Mouse (Mus musculus): ENCODE data around the gene Yae1d1.
"Not testable (repeated sequence)": the region's sequence is repeated elsewhere in the genome, so short reads cannot be mapped to it uniquely, and the experiment has no call there.

The Yae1d1 gene

DNA sequence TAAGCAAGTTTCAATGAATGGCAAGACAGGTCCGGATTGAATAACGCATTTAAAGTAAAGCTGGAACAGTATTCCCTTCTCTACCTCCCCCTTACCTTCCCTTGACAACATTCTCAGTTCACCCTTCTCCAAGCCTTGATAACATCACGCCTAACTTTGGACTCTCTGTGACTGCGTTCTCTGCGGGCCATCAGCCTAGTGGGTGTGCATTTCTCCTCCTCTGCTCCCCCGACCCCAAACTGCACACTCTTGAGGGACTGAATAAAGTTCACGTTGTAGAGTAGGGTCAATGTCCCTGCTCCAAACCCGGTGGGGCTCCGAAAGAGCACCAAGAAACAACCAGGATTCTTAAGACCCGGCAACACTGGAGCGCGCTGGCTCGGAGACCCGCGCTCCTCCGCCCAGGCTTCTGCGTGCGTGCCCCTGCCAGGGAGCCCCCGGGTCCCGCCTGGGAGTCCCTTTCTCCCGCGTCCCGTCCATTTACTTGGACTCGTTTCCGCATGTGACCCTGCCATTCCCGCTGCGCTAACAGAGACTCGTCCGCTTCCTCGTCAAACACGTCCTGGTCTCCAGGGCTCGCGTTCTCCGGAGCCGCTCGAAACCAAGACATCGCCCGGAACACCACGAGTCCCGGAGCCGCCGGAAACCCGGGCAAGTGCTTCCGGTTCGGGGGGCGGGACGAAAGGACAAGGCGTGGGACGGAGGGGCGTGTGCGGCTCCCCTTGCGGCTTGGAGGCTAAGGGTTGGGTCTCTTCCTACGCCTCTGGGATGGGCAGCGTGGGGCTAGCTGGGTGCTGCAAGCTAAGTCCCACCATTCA, at the start of gene Yae1d1:
Yae1d1 (minus strand) TSS at position 653 of the 818 bp plus-strand sequence.
- in situ Hi-C loops (cut with MboI, MseI), result loop anchor here (10.0 kb wide), 1 partner anchor 48 kb away; the partner anchor contains the start of gene Rala

DNA sequence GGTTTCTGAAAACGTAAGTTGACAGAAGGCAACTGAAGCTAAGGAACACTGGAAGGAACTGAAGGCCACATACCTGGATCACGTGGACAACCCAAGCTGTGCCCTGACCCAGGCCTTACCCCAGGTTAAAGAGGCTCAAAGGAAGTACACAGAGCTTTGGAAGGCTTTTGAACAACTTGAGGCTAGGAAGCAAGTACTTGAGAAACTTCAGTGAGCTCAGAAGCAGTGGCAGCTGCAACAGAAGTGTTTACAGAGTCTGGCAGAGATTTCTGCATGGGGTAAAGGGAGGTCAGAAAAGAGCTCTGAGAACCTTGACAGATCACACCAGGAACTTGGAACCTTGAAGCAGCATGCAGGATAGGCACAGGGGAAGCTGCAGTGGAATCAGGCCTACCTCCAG, 45.7 kb upstream of the Yae1d1 start:
- in situ Hi-C loops (cut with MboI, MseI), result no loop called here

DNA sequence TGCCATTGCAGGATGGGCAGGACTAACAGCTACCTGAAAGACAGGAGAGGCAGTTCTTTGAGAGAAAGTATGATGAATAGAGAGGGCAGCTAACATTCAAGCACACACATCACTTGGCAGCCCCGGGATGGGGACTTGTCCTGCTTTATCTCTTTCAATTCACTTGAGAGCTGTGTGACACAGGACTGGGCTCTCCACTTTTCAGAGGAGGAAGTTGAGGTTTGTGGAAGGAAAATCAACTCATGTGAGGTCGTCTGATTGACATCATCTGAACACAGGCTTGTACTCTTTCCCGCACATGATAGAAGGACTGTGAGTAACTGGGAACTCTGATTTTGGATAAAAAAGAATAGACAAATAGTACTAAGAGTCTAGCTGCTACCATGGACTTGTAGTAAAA, 23.5 kb upstream of the Yae1d1 start:
- in situ Hi-C loops (cut with MboI, MseI), result no loop called here

DNA sequence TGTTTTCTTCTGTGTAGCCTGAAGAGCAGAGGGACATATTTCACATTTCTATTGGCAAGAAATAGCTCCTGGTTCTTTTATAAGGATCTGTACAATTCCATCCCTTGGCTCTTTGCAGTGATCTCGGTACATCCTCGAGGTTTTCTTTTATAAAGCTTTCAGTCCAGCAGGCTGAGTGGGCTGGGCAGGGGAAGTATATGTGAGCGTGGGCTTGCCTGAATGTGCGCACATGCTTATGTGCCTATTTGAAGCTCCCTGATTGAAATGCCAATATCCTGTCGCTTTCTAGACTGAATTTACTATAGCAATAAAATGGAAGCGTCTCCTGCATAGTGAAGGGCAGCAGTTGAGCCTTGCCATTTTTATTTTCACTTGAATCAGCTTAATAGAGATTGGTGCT, 20.1 kb upstream of the Yae1d1 start:
- in situ Hi-C loops (cut with MboI, MseI), result no loop called here

DNA sequence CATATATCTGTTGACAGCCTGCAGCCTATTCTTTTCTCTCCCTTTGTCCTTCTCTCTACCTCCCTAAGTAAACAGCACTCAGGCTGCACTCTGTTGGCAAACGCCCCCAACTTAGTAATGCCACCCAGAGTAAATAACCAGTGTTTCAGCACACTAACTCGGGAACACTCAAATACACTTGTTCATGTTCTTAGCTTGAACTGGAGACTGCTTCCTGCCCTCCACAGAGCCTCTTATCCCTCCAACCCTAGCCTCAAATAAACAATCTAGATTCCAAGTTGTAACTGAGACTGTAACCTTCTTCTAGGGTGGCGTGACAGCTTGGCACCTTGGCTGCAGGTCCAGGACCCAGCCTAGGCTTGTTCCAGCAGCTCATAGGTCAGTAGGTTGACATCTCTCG, 17.9 kb upstream of the Yae1d1 start:
- in situ Hi-C loops (cut with MboI, MseI), result no loop called here

DNA sequence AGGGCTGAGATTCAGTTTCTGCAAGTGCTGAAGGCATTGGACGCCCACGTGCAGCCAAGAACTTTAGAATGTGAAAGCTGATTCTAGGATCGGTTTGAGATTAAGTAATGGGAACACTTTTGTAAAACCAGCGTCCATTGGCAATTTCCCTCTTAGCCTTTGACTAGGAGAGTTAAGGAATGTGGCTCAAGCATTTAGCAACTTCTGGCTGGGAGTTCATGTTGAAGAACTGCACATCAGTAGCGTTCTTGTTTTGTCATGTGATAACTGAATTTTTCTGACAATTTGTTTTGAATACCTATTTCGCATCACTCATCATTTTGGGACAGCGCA, 332 bp upstream of the Yae1d1 start:
- in situ Hi-C loops (cut with MboI, MseI), result loop anchor here (10.0 kb wide), 1 partner anchor 49 kb away; the partner anchor contains the start of gene Rala

DNA sequence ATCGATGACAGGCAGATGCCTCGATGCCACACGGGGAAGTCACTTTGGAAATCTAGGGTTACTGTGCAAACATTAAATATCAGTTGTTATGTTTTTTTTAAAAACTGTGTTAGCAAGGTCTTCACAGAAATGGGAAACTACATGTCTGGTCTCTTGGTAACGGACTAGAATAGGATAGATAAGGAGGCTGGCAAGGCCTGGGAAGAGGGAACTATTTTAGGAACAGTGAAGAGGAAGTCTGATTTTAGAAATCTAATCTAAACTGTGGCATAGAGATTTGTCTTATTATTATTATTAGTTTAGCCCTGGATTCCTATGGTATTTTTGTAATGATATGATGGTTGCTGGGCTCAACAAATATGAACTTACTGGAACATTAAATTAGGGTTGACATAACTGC, 1.1 kb downstream of the Yae1d1 start:
- in situ Hi-C loops (cut with MboI, MseI), result loop anchor here (10.0 kb wide), 1 partner anchor 47 kb away; the partner anchor contains the start of gene Rala

DNA sequence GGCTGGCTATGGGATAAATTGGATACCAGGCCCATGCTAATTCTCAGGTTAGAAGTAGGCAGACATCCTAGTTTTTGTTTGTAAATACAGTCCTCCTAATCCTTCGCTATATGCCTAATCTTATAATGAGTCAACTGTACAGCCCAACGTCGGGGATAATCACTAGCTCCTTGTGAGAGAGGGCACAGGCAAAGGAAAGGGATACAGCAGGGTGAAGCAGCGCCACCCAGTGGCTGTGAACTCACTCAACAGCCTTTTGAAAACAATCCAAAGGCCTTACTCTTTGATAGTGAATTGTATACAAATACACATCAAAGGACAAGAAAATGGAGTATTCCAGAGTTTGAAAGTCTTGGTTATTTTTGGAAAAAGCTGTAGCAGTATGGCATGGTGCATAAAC, 10.0 kb downstream of the Yae1d1 start:
- in situ Hi-C loops (cut with MboI, MseI), result loop anchor here (5.0 kb wide), 1 partner anchor 151 kb away; no protein-coding TSS in a partner anchor

DNA sequence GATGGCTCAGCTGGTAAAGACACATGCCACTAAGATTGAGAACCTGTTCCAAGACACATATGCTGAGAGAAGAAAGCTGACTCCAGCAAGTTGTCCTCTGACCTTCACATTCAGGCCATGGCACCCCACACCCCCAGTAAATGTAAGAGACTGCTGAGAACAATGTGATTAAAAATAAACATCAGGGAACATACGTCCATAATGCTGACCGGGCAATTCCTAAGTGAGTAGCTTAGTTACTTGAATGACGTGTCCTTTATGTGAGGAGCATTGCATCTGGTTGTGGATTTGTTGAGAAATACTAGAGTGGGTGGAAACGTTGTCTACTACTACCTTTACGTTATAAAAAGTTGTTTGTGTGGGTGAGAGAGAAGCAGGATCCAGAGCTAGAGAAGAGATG, 10.5 kb downstream of the Yae1d1 start:
- in situ Hi-C loops (cut with MboI, MseI), result loop anchor here (5.0 kb wide), 1 partner anchor 150 kb away; no protein-coding TSS in a partner anchor

DNA sequence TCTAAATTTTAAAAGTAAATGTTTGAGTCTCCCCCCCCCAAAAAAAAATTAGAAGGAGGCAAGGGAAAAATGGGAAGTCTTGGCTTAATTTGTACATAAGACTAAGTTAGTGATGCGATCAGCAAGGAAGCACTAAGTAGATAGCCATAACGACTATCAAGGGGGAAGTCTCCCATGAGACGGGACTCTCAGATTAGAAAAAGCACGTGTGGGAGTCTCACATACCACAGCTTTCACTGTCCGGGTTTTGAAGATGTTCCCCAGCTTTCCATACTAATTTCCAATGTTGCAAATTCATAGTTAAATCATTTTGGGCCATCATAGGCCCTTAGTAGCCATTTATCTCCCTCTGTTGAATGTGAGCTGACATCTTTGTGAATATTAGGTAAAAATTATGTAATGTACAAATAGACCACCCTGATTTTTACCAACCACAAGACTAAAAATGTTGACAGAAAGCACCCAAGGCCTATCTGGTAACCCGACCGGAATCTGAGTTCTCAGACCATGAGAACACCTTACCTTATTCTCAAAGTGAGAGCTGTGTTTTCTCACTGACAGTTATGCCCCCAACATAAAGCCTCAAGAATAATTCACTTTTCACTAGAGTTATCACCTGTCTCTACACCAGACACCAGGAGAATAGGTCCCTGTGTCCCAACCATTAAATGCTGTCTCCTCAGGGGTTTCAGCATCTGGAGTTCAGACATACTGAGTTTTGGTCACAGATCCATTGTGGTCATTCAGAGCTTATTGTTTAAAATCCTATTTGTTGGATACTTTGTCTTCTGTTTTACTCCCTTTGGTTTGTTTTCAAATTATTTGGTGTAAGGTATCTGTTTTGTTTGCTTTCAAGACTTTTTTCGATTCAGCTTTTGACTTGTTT, 16.1 kb downstream of the Yae1d1 start:
- in situ Hi-C loops (cut with MboI, MseI), result no loop called here

DNA sequence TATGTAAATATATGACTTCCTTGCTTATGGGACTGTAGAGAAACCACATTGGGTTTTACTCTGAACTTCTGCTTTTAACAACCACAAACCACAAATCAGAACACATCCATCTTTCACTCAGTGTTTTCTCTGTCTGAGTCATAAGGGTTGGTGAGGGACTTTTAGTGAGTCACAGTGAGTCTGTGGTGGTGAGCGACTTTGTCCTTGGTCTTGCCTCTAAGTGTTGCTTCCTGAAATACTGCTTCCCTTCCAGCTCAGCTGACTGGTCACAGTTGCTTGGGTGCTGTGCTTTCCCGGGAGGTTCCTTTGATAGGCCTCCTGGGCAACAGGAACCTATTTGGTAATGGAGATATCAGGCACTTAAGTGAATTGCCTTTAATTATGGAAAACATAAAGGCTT, 17.3 kb downstream of the Yae1d1 start:
- in situ Hi-C loops (cut with MboI, MseI), result no loop called here

DNA sequence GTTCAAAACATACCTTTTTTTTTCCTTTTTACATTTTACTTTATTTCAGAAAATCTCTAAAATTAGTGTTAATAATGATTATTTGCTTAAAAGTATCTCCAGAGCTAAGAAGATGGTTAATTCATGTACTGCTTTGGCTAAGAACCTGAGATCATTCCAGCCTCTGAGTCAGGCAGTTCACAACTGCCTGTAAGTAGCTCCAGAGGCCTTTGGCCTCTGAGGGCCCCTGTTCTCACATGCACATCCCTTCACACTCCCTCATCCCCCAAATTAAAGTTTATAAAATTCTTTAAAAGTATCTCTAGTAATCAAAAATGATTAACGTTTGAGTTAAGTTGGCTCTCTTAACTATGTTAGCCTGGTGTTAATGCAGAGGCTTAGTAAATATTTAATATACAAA, 17.7 kb downstream of the Yae1d1 start:
- in situ Hi-C loops (cut with MboI, MseI), result no loop called here

DNA sequence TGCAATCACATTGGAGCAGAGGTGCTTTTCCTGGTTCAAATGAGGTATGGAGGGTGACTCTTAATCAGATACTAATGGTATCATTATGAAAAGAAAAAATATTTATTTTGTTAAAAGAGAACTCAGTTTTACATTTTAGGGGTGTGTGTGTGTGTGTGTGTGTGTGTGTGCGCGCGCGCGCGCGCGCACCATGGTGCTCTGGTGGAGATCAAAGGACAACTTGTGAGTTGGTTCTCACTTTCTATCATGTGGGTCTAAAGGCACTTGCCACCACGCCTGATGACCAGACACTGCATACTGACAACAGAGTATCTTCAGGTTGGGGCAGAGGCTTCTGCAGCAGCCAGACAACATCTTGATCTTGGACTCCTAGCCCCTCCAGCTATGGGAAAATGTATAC, 18.4 kb downstream of the Yae1d1 start:
- in situ Hi-C loops (cut with MboI, MseI), result no loop called here

DNA sequence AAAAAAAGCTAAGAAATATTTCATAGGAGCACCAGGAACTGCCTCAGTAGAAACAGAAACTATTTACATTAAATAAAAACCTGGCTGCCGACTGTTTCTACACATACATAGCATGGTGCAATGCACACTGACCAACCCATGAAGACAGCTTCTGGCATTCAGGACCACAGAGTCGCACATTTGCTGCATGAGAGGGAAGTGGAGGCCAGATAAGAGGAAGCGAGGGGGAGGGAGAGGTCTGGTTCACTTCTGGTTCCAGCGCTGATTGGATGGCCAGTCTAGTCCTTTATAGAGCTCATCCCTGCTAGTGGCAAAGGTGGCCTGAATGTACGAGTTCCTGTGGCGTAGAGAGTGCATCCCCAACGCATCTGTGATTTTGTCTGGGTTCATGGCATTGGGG, 32.5 kb downstream of the Yae1d1 start:
- in situ Hi-C loops (cut with MboI, MseI), result no loop called here

DNA sequence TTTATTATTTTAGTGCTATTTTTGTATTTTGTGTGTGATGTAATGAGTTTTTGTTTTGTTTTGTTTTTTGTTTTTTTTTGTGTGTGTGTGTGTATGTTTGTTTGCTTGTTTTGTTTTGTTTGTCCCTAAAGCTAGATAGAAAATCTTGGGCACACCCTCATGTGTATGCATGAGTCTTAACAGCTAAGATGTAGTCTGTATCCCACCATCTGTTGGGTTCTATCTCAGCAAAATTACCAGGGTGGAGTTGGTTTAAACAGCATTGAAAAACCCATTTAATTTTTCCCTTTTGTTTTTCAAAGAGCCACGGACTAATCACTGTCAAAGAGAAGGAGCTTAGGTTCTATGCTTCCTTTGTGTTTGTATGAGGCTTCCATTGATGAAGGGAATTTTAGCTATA, 38.9 kb downstream of the Yae1d1 start:
- in situ Hi-C loops (cut with MboI, MseI), result no loop called here

DNA sequence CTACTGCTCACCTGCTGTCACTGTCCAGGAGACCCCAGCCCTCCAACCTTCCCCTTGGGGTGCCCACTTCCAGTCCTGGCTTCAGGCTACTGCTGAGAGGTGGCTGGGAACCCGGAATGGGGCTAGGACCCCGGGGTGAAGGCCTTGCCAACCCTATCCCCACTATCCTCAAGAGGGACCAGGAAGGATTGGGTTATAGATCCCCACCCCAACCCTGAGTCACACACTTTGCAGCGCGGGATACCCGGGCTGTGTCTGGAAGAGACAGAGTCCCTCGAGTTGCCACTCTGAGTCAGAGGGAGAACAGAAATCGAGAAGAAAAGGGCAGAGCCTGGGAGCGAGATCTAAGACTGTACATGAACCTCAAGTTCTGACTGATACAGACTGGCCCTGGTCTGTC, 42.6 kb downstream of the Yae1d1 start:
- in situ Hi-C loops (cut with MboI, MseI), result not testable (repeated sequence)

DNA sequence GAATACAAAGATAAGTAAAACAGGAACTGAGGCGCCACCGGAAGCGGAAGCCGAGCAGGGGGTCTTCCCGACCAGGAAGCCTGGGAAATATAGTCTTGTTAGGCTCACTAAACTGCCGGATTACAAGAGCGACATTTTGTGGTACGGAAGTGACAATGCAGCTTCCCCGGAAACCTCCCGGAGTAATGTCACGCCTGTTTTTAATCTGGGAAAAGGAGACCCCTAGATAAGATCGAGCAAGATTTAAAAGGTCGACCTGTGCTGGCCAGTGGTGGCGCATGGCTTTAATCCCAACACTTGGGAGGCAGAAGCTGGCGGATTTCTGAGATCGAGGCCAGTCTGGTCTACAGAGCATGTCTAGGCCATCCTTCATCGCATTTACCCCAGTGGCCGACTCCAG, 43.6 kb downstream of the Yae1d1 start:
- in situ Hi-C loops (cut with MboI, MseI), result loop anchor here (10.0 kb wide), 1 partner anchor 45 kb away; the partner anchor contains the start of gene Yae1d1

DNA sequence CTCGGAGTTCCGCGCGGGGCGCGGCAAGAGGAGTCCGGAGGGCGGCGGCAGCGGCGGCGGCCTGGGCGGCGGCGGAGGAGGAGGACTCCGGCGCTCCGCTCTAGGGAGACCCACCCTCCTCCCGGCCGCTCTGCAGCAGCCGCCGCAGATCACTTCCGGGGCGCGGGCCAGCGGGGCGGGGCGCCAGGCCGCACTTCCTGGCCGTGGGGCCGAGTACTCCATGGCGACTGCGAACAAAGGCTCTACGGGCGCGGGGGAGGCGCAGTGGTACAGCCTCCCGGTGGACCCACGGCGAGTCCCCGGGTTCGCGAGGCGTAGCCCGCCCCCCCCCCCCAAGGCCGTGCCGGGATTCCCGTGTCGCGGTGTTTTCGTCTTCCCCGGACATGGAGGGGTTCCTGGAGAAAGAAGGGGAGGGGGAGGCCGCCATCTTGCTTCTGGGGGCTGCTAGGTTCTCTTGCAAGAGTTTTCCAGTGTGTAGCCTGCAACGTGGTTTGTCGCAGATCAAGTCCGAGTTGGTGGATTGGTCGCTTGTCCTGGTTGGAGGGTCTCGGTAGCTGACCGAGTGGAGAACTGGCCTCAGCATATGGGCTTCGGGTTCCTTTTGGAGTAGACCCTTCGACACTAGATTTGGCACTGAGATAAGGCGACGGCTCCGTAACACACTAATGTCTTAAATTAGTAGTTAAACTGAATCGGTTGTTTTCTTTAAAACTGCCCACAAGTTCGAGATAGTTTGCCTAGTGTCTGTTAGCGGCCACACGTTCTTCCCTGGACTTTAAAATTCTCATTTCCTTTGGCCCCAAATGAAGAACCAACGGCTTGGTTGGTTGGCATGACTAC, 48.9 kb downstream of the Yae1d1 start, which contains the start of gene Rala:
Rala (minus strand) TSS at position 162 of the 840 bp plus-strand sequence.
- in situ Hi-C loops (cut with MboI, MseI), result loop anchor here (10.0 kb wide), 1 partner anchor 51 kb away; the partner anchor contains the start of gene Yae1d1

DNA sequence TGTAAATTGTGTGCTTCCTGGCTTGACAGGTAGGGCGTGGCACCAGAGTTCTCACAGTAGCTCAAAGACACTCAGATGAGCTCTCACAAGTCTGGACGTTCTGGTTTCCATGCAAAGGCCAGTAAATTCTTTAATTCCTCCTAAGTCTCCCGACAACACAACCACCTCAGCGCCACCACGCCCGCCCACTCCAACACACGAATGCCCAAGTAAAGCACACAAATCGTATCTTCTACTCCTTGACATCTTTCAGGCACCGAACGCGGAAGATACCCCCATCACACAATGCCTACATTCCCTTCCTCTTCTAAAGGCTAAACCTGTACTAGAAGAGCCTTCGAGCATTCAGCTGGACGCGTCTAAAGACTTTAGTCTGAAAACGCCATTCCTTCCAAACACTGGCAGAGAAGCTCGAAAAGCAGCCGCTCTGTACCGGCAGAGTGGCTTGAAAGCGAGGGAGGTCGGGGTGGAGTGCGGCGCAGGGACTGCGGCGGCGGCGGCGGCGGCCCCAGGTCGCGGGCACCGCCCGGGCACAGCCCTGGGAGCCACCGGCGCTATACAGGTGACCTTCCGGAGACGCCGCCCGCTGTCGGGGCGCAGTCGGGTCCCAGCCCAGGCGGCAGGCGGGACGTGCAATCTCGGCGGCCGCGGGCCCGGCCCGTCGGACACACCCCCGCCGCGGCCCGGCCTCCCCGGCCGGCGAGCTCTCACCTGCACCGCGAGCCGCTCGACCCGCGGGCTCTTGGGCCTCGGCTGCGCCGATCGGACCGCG, 49.7 kb downstream of the Yae1d1 start:
- in situ Hi-C loops (cut with MboI, MseI), result loop anchor here (10.0 kb wide), 1 partner anchor 51 kb away; the partner anchor contains the start of gene Yae1d1

DNA sequence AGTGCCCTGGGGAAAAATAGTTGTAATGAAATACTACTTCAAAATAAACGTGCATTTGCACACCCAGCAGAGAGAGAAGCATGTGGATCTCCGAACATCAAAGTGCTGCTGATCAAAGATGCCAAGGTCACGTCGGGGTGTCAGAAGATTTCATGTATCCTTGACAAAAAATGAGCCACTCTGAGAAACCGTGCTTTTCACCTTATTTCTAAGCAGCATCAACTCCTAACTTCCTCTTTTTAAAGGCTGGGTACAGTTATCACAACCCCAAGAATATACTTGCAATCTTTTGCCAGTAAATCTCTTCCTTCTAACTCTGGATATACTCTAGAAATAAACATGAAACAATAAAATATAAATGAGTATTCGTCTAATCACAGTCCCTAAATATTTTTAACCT, 50.8 kb downstream of the Yae1d1 start:
- in situ Hi-C loops (cut with MboI, MseI), result loop anchor here (10.0 kb wide), 1 partner anchor 52 kb away; the partner anchor contains the start of gene Yae1d1
